11 mouse cellular contexts compared by ENCODE assay signal in the genomic region with DNA sequence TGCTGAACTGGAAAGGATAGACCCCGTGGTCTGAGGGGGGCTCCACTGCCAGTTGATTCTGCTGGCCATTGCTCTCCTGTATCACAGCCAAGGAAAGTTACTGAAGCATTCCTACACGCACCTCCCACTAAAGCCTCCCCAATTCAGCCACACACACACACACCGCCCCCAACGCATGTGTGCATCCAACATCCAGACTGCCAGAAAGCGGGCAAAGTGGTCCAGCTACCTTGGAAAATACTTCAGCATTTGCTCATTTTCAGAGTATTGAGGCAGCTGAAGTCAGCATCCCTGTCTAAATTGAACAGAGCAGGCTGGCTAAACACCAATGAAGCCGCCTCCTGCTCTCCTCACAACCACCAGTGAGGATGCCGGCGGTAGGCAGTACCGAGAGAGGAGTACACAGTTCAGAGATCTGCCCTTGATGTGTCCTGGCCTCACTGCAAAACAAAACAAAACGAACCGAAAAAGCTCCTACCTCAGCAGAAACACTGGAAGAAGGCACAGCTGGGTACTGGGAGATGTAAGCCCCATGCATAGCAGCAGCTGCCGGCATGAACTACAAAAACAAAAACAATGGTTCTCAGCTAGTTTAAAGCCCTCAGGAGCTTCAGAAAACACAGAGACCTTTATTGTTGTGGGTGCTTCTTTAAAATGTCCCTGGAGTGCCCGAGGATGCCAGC. TPM values are rescaled to one million over a fixed set of nuclear protein-coding genes. Genes with fewer than 3 reads are reported as not detected.
DNase-seq lines count a peak whose midpoint lies in the region; ATAC-seq and TF ChIP-seq lines count a peak whose summit lies in the region.
"Had no signal": no experiment of that assay in that cellular context is flagged by ENCODE, and none has a peak within 500 bp of the region (broad histone marks: within the 10 kb centered on the region; RNA-seq: fewer than 3 reads in every experiment).

No protein-coding gene starts in this region.

- no peak for ATAC-seq in hindbrain, embryonic 13.5 days (ENCODE audit: low FRiP score)
- ATAC-seq in hindbrain, embryonic 12.5 days (ENCODE audit: low FRiP score), result no peak
- ATAC-seq in hindbrain, embryonic 14.5 days (ENCODE audit: low FRiP score), result no peak
- no peak for ATAC-seq in megakaryocyte progenitor cell, adult 5-6 weeks (replicated peaks; ENCODE audit: poor library complexity)

- H3K4me1 ChIP-seq in hindbrain, embryonic 13.5 days (replicated peaks), result peaks cover 10% of the 10 kb centered on the region
- H3K4me1 ChIP-seq in hindbrain, embryonic 12.5 days, result no peaks in the 10 kb centered on the region
- H3K4me1 ChIP-seq in ES-E14 (ENCODE audit: control insufficient read depth in 2 of 2, insufficient read depth in 2 of 2, low read length in 2 of 2, poor library complexity in 1 of 2), result peaks cover 0 to 10% of the 10 kb centered on the region in 2 experiments; a peak in 1 of 4 replicates
- H3K4me1 ChIP-seq in hindbrain, embryonic 14.5 days (replicated peaks; ENCODE audit: control insufficient read depth, insufficient read depth, low read length), result no peaks in the 10 kb centered on the region
- H3K4me1 ChIP-seq: heart, embryonic 15.5 days had no signal

- H3K27me3 ChIP-seq in hindbrain, embryonic 13.5 days, result no peaks in the 10 kb centered on the region
- H3K27me3 ChIP-seq in hindbrain, embryonic 12.5 days, result no peaks in the 10 kb centered on the region
- H3K27me3 ChIP-seq in hindbrain, embryonic 14.5 days (ENCODE audit: control insufficient read depth, insufficient read depth, low read length), result no peaks in the 10 kb centered on the region
- H3K27me3 ChIP-seq: heart, embryonic 15.5 days had no signal

- in situ Hi-C loops in ES-E14 (cut with MboI; ENCODE audit: low sequenced_read_pairs in 2 of 2, unreplicated experiment in 2 of 2), result no loop called here

- H3K36me3 ChIP-seq in hindbrain, embryonic 13.5 days, result peaks cover 37% of the 10 kb centered on the region
- H3K36me3 ChIP-seq in hindbrain, embryonic 12.5 days, result peaks cover 36% of the 10 kb centered on the region
- H3K36me3 ChIP-seq in ES-E14 (ENCODE audit: control insufficient read depth, insufficient read depth, low read length, poor library complexity, severe bottlenecking), result peaks cover 37% of the 10 kb centered on the region
- H3K36me3 ChIP-seq in hindbrain, embryonic 14.5 days (replicated peaks; ENCODE audit: control insufficient read depth, insufficient read depth), result peaks cover 22% of the 10 kb centered on the region

- no peak overlapping the region for H3K27ac ChIP-seq in hindbrain, embryonic 13.5 days
- H3K27ac ChIP-seq in hindbrain, embryonic 12.5 days, result no peak overlapping the region
- no peak overlapping the region for H3K27ac ChIP-seq in ES-E14 (ENCODE audit: insufficient read depth, low read depth, low read length, poor library complexity, severe bottlenecking)
- peak overlapping the region; percentile 38; the same call in 1 of the 2 replicates for H3K27ac ChIP-seq in hindbrain, embryonic 14.5 days
- H3K27ac ChIP-seq: heart, embryonic 15.5 days had no signal

- peak overlapping the region; percentile 29; the same call in 1 of the 2 replicates for H3K9ac ChIP-seq in hindbrain, embryonic 13.5 days
- no peak overlapping the region for H3K9ac ChIP-seq in hindbrain, embryonic 12.5 days
- peak overlapping the region; percentile 23; the same call in 1 of the 2 replicates for H3K9ac ChIP-seq in ES-E14 (ENCODE audit: insufficient read depth, low read depth, low read length, poor library complexity, severe bottlenecking)
- peak overlapping the region; percentile 13; the same call in 1 of the 2 replicates for H3K9ac ChIP-seq in hindbrain, embryonic 14.5 days
- H3K9ac ChIP-seq: heart, embryonic 15.5 days had no signal

- no peak for DNase-seq in ES-E14 (ENCODE audit: low read depth, low spot score)
- DNase-seq in hindbrain, embryonic 14.5 days (ENCODE audit: low spot score), result no peak
- DNase-seq in left cerebral cortex, postnatal 25 days (ENCODE audit: low spot score in 2 of 2), result peak; percentile 56 to 91
- no peak for DNase-seq in spleen, postnatal 14 days (ENCODE audit: low spot score in 2 of 2)
- no peak for DNase-seq in adrenal gland, postnatal 14 days
- DNase-seq: cerebellum, adult 9-10 months; lung, postnatal 4 days had no signal

- no peaks in the 10 kb centered on the region for H3K9me3 ChIP-seq in hindbrain, embryonic 13.5 days
- H3K9me3 ChIP-seq in hindbrain, embryonic 12.5 days (replicated peaks), result no peaks in the 10 kb centered on the region
- H3K9me3 ChIP-seq in ES-E14 (ENCODE audit: control insufficient read depth, insufficient read depth, low read depth, low read length), result no peaks in the 10 kb centered on the region
- H3K9me3 ChIP-seq in hindbrain, embryonic 14.5 days (ENCODE audit: control insufficient read depth, low read length), result no peaks in the 10 kb centered on the region
- H3K9me3 ChIP-seq: heart, embryonic 15.5 days had no signal

- H3K4me3 ChIP-seq in hindbrain, embryonic 13.5 days, result no peak overlapping the region
- no peak overlapping the region for H3K4me3 ChIP-seq in hindbrain, embryonic 12.5 days
- H3K4me3 ChIP-seq in ES-E14 (ENCODE audit: insufficient read depth in 1 of 2, low read depth in 1 of 2, low read length in 2 of 2, poor library complexity in 1 of 2, severe bottlenecking in 1 of 2), result no peak overlapping the region
- no peak overlapping the region for H3K4me3 ChIP-seq in hindbrain, embryonic 14.5 days (replicated peaks; ENCODE audit: low read length)
- H3K4me3 ChIP-seq: heart, embryonic 15.5 days had no signal

- H3K4me2 ChIP-seq in hindbrain, embryonic 13.5 days, result no peak overlapping the region
- H3K4me2 ChIP-seq in hindbrain, embryonic 12.5 days (replicated peaks), result no peak overlapping the region
- H3K4me2 ChIP-seq in hindbrain, embryonic 14.5 days (replicated peaks), result no peak overlapping the region
- H3K4me2 ChIP-seq: heart, embryonic 15.5 days had no signal

- intact Hi-C loops in left cerebral cortex, postnatal 25 days (cut with DNase I), result no loop called here

- 31% methylated on average over 13 of the region's 13 CpGs for WGBS in hindbrain, embryonic 13.5 days
- WGBS in hindbrain, embryonic 12.5 days, result 40% methylated on average over 13 of the region's 13 CpGs
- 30% methylated on average over 13 of the region's 13 CpGs for WGBS in hindbrain, embryonic 14.5 days

TF ChIP-seq in ES-E14, 5 proteins besides CTCF, POLR2A, EP300 and RAD21:
- TF ChIP-seq MAFK (IDR thresholded peaks at IDR 0.05; ENCODE audit: insufficient read depth, low read depth, low read length) (peak; percentile 52; the same call in 1 of the 2 replicates), ZC3H11A (IDR thresholded peaks at IDR 0.05; ENCODE audit: borderline replicate concordance, low read depth, low read length) (no peak)

RNA-seq across cellular contexts. Expression of a gene that starts 42.4 kb away (rescaled TPM):
- polyA plus RNA-seq in hindbrain, embryonic 13.5 days (2015; fragmentation: Nextera tagmentation; extraction: Ambion mirVana), result 12.6 and 13.4 TPM in 2 replicates
- 12.8 and 15.4 TPM in 2 replicates for polyA plus RNA-seq in hindbrain, embryonic 12.5 days (2016; fragmentation: Nextera tagmentation; extraction: Ambion mirVana)
- 42.8 and 59.9 TPM in 2 replicates for total RNA-seq in ES-E14 (2012; rRNA removed)
- polyA plus RNA-seq in hindbrain, embryonic 14.5 days (2014; fragmentation: Nextera tagmentation; extraction: Ambion mirVana), result 17.7 and 19.0 TPM in 2 replicates
- total RNA-seq in left cerebral cortex, postnatal 25 days (2021), result 10 to 100 TPM; 34.3 to 38.4 TPM
- total RNA-seq in adrenal gland, postnatal 14 days (2021), result 44.3 and 51.5 TPM in 2 replicates
- 35.5 and 40.3 TPM in 2 replicates for total RNA-seq in megakaryocyte progenitor cell, adult 5-6 weeks (2015)
- 13.2 and 15.0 TPM in 2 replicates for total RNA-seq in megakaryocyte progenitor cell, adult 5-6 weeks (2017)

RNA-seq across cellular contexts. Expression of a gene that starts 46.3 kb away (rescaled TPM):
- 11.1 and 13.1 TPM in 2 replicates for polyA plus RNA-seq in hindbrain, embryonic 13.5 days (2015; fragmentation: Nextera tagmentation; extraction: Ambion mirVana)
- 22.5 and 25.5 TPM in 2 replicates for polyA plus RNA-seq in hindbrain, embryonic 12.5 days (2016; fragmentation: Nextera tagmentation; extraction: Ambion mirVana)
- total RNA-seq in ES-E14 (2012; rRNA removed), result 23.2 and 30.8 TPM in 2 replicates
- 7.7 and 8.2 TPM in 2 replicates for polyA plus RNA-seq in hindbrain, embryonic 14.5 days (2014; fragmentation: Nextera tagmentation; extraction: Ambion mirVana)
- total RNA-seq in left cerebral cortex, postnatal 25 days (2021), result 10 to 100 TPM; 11.3 to 13.5 TPM
- 73.9 and 78.9 TPM in 2 replicates for total RNA-seq in adrenal gland, postnatal 14 days (2021)
- total RNA-seq in megakaryocyte progenitor cell, adult 5-6 weeks (2015), result 9.3 and 13.7 TPM in 2 replicates
- total RNA-seq in megakaryocyte progenitor cell, adult 5-6 weeks (2017), result 2.5 and 7.2 TPM in 2 replicates

RNA-seq across cellular contexts. Expression of a gene that starts 50.7 kb away (rescaled TPM):
- polyA plus RNA-seq in hindbrain, embryonic 13.5 days (2015; fragmentation: Nextera tagmentation; extraction: Ambion mirVana), result 2,105 and 2,130 TPM in 2 replicates
- 1,948 and 1,970 TPM in 2 replicates for polyA plus RNA-seq in hindbrain, embryonic 12.5 days (2016; fragmentation: Nextera tagmentation; extraction: Ambion mirVana)
- 1,760 and 2,075 TPM in 2 replicates for total RNA-seq in ES-E14 (2012; rRNA removed)
- polyA plus RNA-seq in hindbrain, embryonic 14.5 days (2014; fragmentation: Nextera tagmentation; extraction: Ambion mirVana), result 2,242 and 2,471 TPM in 2 replicates
- total RNA-seq in left cerebral cortex, postnatal 25 days (2021), result 1,000 to 10,000 TPM; 1,709 to 1,721 TPM
- 4,143 and 4,276 TPM in 2 replicates for total RNA-seq in adrenal gland, postnatal 14 days (2021)
- total RNA-seq in megakaryocyte progenitor cell, adult 5-6 weeks (2015), result 1,546 and 1,583 TPM in 2 replicates
- 2,698 and 2,700 TPM in 2 replicates for total RNA-seq in megakaryocyte progenitor cell, adult 5-6 weeks (2017)

Comparison
In these comparisons a context has a peak if more than half of its experiments do, and no peak if none do; other contexts are left out.
1. DNase-seq: peak in left cerebral cortex, postnatal 25 days (2 of 2); none in ES-E14 (single experiment), hindbrain, embryonic 14.5 days (single experiment), spleen, postnatal 14 days (0 of 2) and adrenal gland, postnatal 14 days (single experiment).